Mouse (Mus musculus) adrenal gland, adult (tissue): ENCODE data around the gene Tbx5.

Source experiments
- DNase-seq, 2 experiments: peaks; one replicate each; pipeline ENCODE4 v3.0.0; 2022 to 2023; ENCODE audit warnings: low spot score in 1 of 2; ENCODE audit not compliant: inconsistent age in 2 of 2

Gene Tbx5

GRCm38 (mm10) chr5:119810994-119811690 lies 21.3 kb upstream of the Tbx5 start:
- no peak for DNase-seq

- no peak for DNase-seq
These were observed 17.2 kb upstream of the Tbx5 start for GRCm38 (mm10) chr5:119815247-119815646.

GRCm38 (mm10) chr5:119820452-119820851 lies 12.0 kb upstream of the Tbx5 start:
- DNase-seq: no peak

GRCm38 (mm10) chr5:119821506-119821905 lies 11.0 kb upstream of the Tbx5 start:
- DNase-seq: no peak

GRCm38 (mm10) chr5:119827341-119827740 lies 5.1 kb upstream of the Tbx5 start:
- DNase-seq: no peak

- DNase-seq: no peak
These were observed 1.9 kb upstream of the Tbx5 start for GRCm38 (mm10) chr5:119830611-119831010.

- peak; percentile 10 to 54 for DNase-seq
These were observed 1.2 kb upstream of the Tbx5 start for GRCm38 (mm10) chr5:119831201-119831771.

GRCm38 (mm10) chr5:119831791-119832478 lies 533 bp upstream of the Tbx5 start:
- no peak for DNase-seq

GRCm38 (mm10) chr5:119833223-119834030 lies 959 bp downstream of the Tbx5 start:
- no peak for DNase-seq

GRCm38 (mm10) chr5:119834031-119834403 lies 1.5 kb downstream of the Tbx5 start:
- no peak for DNase-seq

GRCm38 (mm10) chr5:119835053-119835867 lies 2.8 kb downstream of the Tbx5 start:
- peak in 1 of 2 experiments; percentile 31 for DNase-seq

GRCm38 (mm10) chr5:119835868-119836209 lies 3.4 kb downstream of the Tbx5 start:
- no peak for DNase-seq

GRCm38 (mm10) chr5:119836618-119837305 lies 4.3 kb downstream of the Tbx5 start:
- DNase-seq: no peak

- DNase-seq: no peak
These were observed 4.8 kb downstream of the Tbx5 start for GRCm38 (mm10) chr5:119837306-119837675.

GRCm38 (mm10) chr5:119837861-119838260 lies 5.4 kb downstream of the Tbx5 start:
- no peak for DNase-seq

GRCm38 (mm10) chr5:119838441-119838840 lies 6.0 kb downstream of the Tbx5 start:
- DNase-seq: no peak

- DNase-seq: no peak
These were observed 6.7 kb downstream of the Tbx5 start for GRCm38 (mm10) chr5:119839156-119839555.

- no peak for DNase-seq
These were observed 7.3 kb downstream of the Tbx5 start for GRCm38 (mm10) chr5:119839616-119840368.

GRCm38 (mm10) chr5:119840404-119840803 lies 7.9 kb downstream of the Tbx5 start:
- no peak for DNase-seq
